Mouse (Mus musculus) monocyte, adult 5-6 weeks (primary cell): Measurements from ENCODE around the gene Zdhhc6. TPM values are rescaled to one million over a fixed set of nuclear protein-coding genes. Genes with fewer than 3 reads are reported as not detected.
A peak's percentile ranks its signal among the peaks of the same experiment; 100 is the strongest.

Experiments used
- ATAC-seq: fragments of 153-309, 156-312 bp; replicated peaks from 2 replicates; pipeline ENCODE4 v1.8.0; 2017; ENCODE audit warnings: mild to moderate bottlenecking; ENCODE audit not compliant: low TSS enrichment, insufficient number of reproducible peaks, severe bottlenecking, poor library complexity, low FRiP score
- total RNA-seq: library from RNA; stranded (forward); fragments of 200-1000, 200-491, 200-594 nt; gene quantifications from 3 replicates; pipeline ENCODE4 v1.2.3, GENCODE M21; 2017

Gene Zdhhc6
- total RNA-seq, 1 experiment from 2014 or later: 84.5 TPM

GRCm38 (mm10) chr19:55236564-55236963, 79.3 kb downstream of the Zdhhc6 start:
- no peak for ATAC-seq

GRCm38 (mm10) chr19:55236026-55236425, 79.8 kb downstream of the Zdhhc6 start:
- ATAC-seq: no peak

GRCm38 (mm10) chr19:55232136-55232535, 83.7 kb downstream of the Zdhhc6 start:
- ATAC-seq: peak; percentile 64

- no peak for ATAC-seq
Measured at GRCm38 (mm10) chr19:55231081-55231480, 84.8 kb downstream of the Zdhhc6 start.

- peak; percentile 37; the same call in 1 of the 2 replicates for ATAC-seq
Measured at GRCm38 (mm10) chr19:55227135-55227534, 88.7 kb downstream of the Zdhhc6 start.

- ATAC-seq: no peak
Measured at GRCm38 (mm10) chr19:55226621-55227020, 89.2 kb downstream of the Zdhhc6 start.

- no peak for ATAC-seq
Measured at GRCm38 (mm10) chr19:55222268-55222667, 93.6 kb downstream of the Zdhhc6 start.

Other genes starting within 250 kb of the Zdhhc6 start
- gene Gpam, start 188.8 kb downstream of the Zdhhc6 start, total RNA-seq: 1.9 to 6.5 TPM (median 5.3 TPM) in 3 replicates
- not detected in 3 replicates for gene Tectb, start 135.3 kb downstream of the Zdhhc6 start, total RNA-seq
- gene Gucy2g, start 74.8 kb downstream of the Zdhhc6 start, total RNA-seq: not detected in 3 replicates
- gene Acsl5, start 64.1 kb downstream of the Zdhhc6 start, total RNA-seq: 172 to 230 TPM (median 204 TPM) in 3 replicates
- gene Vti1a, start 263 bp upstream of the Zdhhc6 start, total RNA-seq: 57.6 to 105 TPM (median 67.7 TPM) in 3 replicates